Mouse (Mus musculus): ENCODE data around the gene Gstm7. TPM values are rescaled to one million over a fixed set of nuclear protein-coding genes. Genes with fewer than 3 reads are reported as not detected.

The Gstm7 gene
- polyA plus RNA-seq, 1 experiment from 2014 or later: 83.0 TPM

- no peak within 1 kb of the TSS for H3K27ac ChIP-seq (replicated peaks; ENCODE audit: low read depth, low read length)
- no peaks in the 10 kb centered on the region for H3K36me3 ChIP-seq (ENCODE audit: control insufficient read depth, insufficient read depth, low read length)
- ATAC-seq (ENCODE audit: low FRiP score, low TSS enrichment) (no peak), DNase-seq (no peak)
- no peaks in the 10 kb centered on the region for H3K27me3 ChIP-seq (ENCODE audit: control insufficient read depth, insufficient read depth, low read length)
- H3K9ac ChIP-seq (replicated peaks; ENCODE audit: low read length): no peak within 1 kb of the TSS
- WGBS: 89% methylated on average over 5 of the region's 5 CpGs
- no peak within 1 kb of the TSS for H3K4me3 ChIP-seq (replicated peaks; ENCODE audit: low read depth, low read length)
- H3K9me3 ChIP-seq (ENCODE audit: control insufficient read depth, low read length): no peaks in the 10 kb centered on the region
- H3K4me2 ChIP-seq (ENCODE audit: low read length): no peak within 1 kb of the TSS
- no peaks in the 10 kb centered on the region for H3K4me1 ChIP-seq (ENCODE audit: control insufficient read depth, insufficient read depth, low read length)
Measured at GRCm38 (mm10) chr3:107877005-107877404, 54.6 kb downstream of the Gstm7 start, which contains the start of gene Eps8l3. Gene Eps8l3 (plus strand): TSS chr3:107877229.

Other genes with a start within 250 kb of the Gstm7 start
- gene Ahcyl1, start 235.3 kb downstream of the Gstm7 start, polyA plus RNA-seq (2014; fragmentation: Nextera tagmentation; extraction: Ambion mirVana): 127 and 142 TPM in 2 replicates
- 2.3 and 7.6 TPM in 2 replicates for gene Csf1, start 171.3 kb downstream of the Gstm7 start, polyA plus RNA-seq (2014; fragmentation: Nextera tagmentation; extraction: Ambion mirVana)
- gene Eps8l3, start 54.6 kb downstream of the Gstm7 start, polyA plus RNA-seq (2014; fragmentation: Nextera tagmentation; extraction: Ambion mirVana): not detected in 2 replicates
- gene Gstm5, start 36.0 kb downstream of the Gstm7 start, polyA plus RNA-seq (2014; fragmentation: Nextera tagmentation; extraction: Ambion mirVana): 245 and 277 TPM in 2 replicates
- 13.3 and 14.4 TPM in 2 replicates for gene Gstm6, start 11.9 kb upstream of the Gstm7 start, polyA plus RNA-seq (2014; fragmentation: Nextera tagmentation; extraction: Ambion mirVana)
- not detected in 2 replicates for gene Gstm3, start 37.5 kb upstream of the Gstm7 start, polyA plus RNA-seq (2014; fragmentation: Nextera tagmentation; extraction: Ambion mirVana)
- 1.4 and 6.2 TPM in 2 replicates for gene Gstm2, start 54.6 kb upstream of the Gstm7 start, polyA plus RNA-seq (2014; fragmentation: Nextera tagmentation; extraction: Ambion mirVana)
- 58.9 and 87.2 TPM in 2 replicates for gene Gstm1, start 86.2 kb upstream of the Gstm7 start, polyA plus RNA-seq (2014; fragmentation: Nextera tagmentation; extraction: Ambion mirVana)
- gene Gstm4, start 113.1 kb upstream of the Gstm7 start, polyA plus RNA-seq (2014; fragmentation: Nextera tagmentation; extraction: Ambion mirVana): 16.0 and 17.5 TPM in 2 replicates
- 45.9 and 53.3 TPM in 2 replicates for gene Ampd2, start 154.8 kb upstream of the Gstm7 start, polyA plus RNA-seq (2014; fragmentation: Nextera tagmentation; extraction: Ambion mirVana)
- 0.13 and 0.30 TPM in 2 replicates for gene Gnat2, start 161.0 kb upstream of the Gstm7 start, polyA plus RNA-seq (2014; fragmentation: Nextera tagmentation; extraction: Ambion mirVana)
- gene Gnai3, start 214.3 kb upstream of the Gstm7 start, polyA plus RNA-seq (2014; fragmentation: Nextera tagmentation; extraction: Ambion mirVana): 107 and 150 TPM in 2 replicates
- gene Gpr61, start 223.1 kb upstream of the Gstm7 start, polyA plus RNA-seq (2014; fragmentation: Nextera tagmentation; extraction: Ambion mirVana): 1.4 and 2.6 TPM in 2 replicates

Measured in midbrain, embryonic 14.5 days (tissue).